Mouse (Mus musculus) lung, postnatal 36 days (tissue): ENCODE data around the gene Polg2.
A peak's percentile ranks its signal among the peaks of the same experiment; 100 is the strongest.
"Not testable (repeated sequence)": the region's sequence is repeated elsewhere in the genome, so short reads cannot be mapped to it uniquely, and the experiment has no call there.

Source experiments
- DNase-seq: peaks from one replicate; pipeline ENCODE4 v3.0.0; 2022; ENCODE audit warnings: mixed read lengths

The Polg2 gene

DNA sequence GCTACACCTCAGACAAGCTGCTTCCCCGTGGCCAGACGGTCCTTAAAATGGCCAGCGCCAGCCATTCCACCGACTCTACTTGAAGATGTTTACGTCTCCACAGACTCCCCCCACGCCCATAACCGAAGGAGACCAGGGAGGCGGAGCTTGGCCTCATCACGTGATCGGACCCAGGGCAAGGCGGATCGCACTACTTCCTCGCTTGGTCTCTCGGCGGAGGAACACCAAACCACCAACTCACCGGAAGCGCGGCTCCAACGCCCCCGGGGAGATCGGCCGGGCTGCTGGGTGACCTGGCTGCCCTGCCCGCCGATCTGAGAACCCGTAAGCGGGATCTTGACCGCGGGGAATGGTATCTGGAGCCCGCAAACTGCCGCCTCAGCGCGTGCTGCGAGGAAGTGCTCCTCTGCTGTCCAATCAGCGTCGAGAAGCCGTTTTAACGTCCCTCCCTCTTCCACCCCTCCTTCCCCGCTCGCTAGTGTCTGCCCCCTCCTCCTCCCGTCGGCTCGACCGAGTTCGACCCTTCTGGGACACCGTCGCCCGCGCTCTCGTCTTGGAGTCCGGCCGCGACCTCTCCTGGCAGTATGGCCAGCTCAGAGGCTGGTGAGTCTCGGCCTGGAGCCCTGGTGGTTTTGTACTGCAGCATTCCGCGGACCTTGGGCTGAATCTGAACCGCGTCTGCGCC, 9.6 kb upstream of the Polg2 start, which contains the start of the genes Ddx5 and Cep95:
TSS of gene Ddx5 (minus strand) at position 411 of the 685 bp plus-strand sequence.
TSS of gene Cep95 (plus strand) at position 478 of the 685 bp plus-strand sequence.
- DNase-seq: peak; percentile 99

DNA sequence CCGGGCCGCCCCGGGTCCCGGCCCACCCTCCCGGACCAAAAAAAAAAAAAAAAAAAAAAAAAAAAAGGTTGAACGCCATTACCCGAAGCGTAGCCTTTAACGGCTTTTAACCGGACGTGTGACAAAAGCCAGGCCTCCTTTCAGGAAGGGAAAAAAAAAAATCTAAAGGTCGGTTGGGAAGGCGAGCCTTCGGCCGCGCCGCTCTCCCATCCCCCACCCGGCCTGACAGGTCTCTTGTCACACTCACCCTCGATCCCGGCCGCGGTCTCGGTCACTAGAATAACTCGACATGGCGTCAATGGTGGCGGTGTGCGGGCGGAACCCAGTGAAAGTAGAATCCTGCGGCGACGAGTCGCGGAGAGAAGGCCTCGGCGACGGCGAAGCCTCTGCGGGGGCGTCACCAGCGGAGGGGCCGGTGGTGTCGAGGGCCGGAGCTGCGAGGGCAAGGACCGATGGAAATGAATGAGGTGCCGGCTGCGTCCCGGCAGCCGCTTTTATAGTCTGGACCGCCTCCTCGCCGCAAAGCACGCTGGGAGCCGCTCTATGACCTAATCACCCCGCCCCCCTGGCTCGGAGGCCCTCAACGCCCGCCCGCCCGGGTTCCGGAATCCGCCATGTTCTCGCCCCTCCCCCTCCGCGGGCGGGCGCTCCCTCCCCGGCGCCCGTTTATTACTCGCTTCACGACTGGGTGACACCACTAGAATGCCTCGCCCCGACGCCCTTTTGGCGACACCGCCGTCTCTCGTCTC, 8.9 kb upstream of the Polg2 start:
- peak; percentile 98 for DNase-seq

DNA sequence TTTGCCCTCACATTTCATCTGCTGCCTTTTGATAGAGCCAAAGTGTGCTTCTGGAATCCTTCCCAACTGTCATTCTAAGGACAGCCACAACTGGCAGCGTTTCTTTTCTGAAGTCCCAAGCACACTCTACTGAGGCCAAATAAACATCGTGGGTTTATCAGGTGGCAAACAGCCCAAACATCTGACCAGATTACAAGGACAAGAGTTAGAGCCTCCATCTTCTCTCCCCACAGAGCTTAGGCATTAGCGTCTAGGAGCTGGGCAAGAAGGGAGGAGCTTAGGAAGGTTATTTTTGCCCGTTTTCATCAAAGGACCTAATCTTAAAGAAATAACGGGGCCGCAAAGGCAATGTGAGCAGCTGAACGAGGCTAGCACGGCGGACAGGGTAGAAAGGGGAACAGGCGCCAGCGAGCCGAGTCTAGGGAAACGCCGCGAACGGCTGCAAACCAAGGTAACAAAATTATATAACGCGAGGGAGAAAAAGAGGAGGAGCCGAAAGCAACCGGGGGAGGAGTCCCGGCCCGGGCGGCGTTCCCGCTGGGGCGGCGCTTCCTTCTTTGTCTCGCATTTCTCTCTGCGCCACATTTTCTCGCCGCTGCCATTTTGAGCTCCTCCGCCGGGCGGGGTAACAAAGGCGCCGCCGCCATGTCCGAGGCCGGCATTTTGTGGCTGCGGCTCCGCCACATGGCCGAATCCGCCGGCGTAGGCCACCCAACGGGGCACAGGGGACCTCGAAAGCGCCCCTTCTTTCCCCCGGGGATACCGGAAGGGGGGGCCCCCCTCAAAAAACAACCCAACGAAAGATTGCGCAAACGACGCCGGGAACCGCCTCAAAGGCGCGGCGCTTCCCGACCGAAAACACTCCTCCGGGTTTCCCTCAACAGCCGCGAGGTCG, 8.0 kb upstream of the Polg2 start:
- DNase-seq: peak; percentile 95

DNA sequence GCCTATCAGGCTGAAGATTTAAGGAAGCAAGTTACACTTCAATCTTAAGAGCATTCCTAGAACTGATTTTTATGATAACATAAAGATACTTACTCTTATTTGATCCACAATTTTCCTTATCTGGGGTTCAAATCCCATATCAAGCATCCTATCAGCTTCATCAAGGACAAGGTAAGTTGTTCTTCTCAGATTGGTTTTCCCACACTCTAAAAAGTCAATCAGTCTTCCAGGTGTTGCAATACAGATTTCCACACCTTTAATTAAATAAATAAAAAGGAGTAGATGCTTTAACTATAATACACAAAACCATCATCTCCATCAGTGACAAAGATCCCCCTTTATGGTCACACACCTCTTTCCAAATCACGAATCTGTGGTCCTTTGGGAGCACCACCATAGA, 5.7 kb upstream of the Polg2 start:
- DNase-seq: no peak

DNA sequence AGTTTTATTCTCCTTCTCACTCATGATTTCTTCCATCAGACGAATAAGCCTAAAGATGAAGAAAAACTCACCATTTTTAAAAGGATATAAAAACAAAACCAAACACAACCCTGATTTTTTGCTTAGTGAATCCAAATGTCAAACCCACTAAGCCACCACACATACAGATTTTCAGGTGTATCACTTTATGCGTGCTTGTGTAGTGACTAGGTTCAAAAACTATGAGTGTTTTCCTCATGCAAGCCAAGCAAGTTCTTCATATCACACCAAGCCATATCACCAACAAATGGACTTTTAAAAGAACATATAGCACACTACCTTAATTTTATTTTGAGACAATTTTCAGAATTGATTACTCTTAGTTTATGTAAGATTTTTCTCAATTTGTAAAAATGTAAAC, 5.1 kb upstream of the Polg2 start:
- DNase-seq: no peak

DNA sequence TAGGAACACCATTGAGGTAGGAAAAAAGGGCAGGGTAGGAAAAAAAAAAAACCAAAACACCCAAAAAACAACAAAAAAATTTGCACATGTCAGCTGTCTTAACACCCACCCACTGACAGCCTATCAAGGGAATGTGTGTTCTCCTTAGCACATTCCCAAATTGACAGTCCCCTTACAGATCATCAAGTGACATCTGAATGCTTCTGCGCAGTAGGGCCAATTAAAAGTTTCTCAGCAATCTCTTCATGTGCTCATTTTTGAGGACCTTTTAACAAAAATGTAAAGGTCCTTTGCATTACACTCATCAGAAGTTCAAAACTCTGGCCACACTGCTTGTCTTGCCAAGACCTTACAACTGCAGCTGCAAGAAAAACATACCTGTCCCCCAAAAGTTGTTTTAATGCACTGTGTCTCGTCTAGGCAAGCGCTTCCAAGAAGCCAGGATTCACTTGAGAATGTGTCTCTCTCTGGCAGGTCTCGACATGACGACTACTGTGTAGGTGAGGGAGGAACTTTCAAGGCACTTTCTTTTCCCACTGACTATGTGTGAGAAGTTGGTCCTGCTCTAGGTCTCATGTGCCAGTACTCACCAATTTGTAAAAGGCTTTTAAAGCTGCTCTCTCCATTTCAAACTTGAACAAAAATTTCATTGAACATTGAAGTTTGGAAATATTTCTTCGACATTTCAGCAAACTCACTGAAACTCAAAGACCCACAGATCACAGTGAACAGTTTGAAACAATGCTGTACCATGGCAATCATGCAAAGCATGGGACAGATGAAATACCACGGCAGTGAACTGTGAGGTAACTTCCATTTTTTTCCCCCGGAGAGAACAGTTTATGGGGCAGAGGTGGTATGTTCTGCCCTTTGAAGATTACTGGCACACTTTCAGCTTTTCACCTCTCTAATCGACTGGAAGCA, 3.8 kb upstream of the Polg2 start:
- DNase-seq: no peak

DNA sequence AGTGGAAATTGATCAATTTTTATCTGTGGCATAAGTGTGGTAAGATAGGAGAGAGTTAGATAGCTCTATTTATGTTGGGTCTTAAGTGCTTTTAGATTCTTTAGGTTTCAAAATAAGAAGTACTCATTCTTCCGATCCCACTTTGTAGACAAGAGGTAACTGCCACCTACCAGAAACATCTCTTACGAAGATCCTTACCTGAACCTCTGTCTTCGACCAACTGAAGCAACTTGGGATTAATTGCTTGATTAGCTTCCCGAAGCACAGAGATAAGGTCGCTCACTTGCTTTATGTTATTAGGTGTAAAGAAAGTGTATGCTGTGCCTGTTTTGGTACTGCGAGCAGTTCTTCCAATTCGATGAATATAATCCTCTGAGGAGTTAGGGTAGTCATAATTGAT, 2.9 kb upstream of the Polg2 start:
- not testable (repeated sequence) for DNase-seq

DNA sequence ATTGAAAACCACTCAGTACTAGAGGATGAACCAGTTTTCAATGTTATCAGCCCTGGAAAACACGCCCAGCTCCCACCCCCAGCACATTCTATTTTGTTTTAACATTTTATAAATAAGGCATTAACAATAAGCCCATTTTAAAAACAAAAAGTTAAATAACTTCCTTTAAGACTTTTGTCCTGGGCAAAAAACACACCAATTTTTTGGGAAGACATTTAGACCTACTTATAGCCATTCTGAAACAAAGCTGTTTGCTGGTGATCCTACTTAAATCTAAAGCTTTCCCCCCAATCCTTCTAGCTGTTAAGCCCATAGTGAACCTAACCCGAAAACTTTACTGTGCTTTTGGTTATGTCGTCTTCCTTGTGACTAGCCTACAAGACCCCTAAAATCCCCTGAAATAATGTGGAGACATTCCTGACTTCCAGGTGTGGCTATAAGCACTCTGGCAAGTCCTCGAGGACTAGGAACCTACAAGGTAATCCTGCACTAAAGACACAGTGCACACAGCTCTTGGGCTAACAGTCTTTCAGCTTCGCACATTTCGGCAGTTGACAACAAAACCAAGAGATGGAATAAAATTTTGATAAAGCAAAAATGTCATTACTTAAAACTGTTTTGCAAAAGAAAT, 1.4 kb upstream of the Polg2 start:
- DNase-seq: no peak

DNA sequence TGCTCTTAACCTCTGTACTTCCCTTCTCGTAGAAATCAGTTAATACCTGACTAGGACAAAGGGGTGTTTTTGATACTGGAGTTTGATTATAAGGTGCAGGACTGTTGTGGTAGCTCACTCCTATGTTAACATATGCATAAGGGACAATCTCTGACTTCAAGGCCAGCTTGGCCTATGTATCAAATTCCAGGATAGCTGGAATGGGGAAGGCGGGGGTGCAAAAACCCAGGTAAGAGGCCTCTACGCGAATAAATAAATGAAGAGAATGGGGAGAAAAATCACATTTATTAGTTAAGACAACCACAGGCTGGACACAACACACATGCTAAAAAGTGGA, 720 bp upstream of the Polg2 start:
- no peak for DNase-seq

DNA sequence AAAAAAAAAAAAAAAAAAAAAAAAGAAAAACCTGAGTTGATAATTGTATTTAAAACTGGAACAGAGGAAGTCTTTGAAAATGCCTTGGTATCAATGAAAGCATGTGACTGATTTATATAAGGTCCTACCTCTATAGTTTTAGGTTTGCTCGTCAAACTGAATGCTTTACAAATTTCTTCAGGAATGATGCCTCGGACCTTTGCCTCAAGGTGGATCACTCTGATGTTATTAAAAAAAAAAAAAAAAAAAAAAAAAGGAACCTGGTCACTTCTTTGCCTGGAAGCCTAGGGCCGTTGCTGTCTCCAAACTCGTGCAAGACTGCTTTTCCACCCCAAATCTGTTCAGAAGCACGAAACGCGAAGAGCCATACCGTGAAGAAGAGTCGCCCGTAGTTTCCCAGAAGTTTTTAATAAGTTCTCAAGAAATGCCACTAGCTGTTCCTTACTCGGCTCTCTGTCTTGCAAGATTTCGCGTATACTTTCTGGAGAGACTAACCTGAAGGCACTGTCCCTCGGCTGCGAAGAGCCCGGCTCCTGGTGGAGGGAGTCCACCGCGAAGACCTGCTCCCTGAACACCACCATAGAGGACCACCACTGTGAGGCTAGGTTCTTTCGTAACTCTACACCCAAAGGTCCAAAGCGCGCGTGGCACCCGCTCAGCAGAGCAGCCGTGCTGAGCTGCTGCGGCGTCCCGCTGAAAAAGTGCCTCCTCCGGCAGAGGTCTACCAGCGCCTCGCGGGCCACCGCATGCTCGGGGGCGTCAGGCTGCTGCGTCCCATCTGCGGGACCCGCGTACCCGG, 549 bp downstream of the Polg2 start:
- DNase-seq: no peak

DNA sequence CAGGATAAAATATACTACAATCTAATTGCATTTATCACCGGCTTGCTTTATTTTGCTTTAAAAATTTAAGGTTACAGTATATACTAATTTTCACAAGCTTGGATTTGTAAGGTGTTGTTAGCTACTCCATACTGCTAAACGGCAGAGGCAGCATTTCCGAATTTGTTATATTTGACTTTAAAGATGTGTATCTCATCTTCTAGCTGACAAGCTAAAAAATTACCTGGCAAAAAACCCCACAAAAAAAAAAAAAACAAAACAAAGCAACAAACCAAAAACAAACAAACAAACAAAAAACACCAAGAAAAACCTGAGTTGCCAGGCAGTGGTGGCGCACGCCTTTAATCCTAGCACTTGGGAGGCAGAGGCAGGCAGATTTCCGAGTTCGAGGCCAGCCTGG, 1.2 kb downstream of the Polg2 start:
- DNase-seq: no peak

DNA sequence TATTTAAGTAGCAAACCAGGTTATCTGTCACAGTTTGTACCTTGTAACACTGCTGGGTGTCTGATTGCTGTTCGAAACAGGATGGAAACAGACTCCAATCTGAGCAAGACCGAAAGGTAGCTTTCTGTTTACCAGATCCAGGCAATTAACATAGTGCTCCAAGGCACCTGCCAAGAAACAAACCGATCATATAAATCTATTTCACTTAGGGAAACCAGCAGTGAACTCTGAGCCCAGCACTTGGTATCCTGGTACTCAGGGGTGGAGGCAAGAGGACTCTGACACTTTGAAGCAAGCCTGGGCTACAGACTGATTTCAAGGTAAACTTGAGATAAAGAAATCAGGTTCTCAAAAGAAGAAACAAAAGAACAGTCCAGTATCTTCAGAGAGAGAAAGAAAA, 1.9 kb downstream of the Polg2 start:
- DNase-seq: no peak

DNA sequence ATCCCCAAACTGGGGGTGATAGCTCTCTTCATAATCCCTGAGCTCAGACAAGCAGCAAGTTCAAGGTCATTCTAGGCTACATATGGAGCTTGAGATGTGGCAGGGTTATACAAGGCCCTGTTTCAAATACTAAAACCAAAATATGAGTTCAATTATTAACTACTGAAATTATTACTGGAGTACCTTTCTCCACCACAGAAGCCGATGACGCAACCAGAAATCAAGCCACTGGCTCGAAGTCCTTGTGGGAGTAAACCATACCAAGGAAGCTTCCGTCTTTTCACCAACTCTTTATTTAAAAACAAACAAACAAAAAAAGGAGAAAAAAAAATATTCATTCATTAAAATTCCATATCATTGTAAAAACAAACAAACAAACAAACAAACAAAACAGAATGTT, 2.4 kb downstream of the Polg2 start:
- DNase-seq: peak; percentile 68

DNA sequence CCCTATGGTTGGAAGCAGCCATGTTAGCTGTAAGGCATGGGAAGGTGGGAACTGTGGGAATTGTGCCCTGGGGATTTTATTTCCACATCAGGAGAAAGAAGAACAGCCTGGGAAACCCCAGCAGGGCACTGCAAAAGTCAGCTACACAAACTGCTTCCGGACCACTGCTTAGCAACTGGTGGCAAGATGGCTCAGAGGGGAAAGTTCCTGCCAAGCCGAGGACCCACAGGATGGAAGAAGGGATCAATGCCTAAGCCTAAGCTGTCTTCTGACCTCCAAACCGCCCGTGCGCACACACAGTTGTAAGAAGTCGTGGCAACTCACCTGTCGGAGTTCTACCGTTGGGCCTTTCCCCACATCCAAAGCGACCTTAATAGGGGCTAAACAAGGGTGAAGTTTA, 6.3 kb downstream of the Polg2 start:
- no peak for DNase-seq

DNA sequence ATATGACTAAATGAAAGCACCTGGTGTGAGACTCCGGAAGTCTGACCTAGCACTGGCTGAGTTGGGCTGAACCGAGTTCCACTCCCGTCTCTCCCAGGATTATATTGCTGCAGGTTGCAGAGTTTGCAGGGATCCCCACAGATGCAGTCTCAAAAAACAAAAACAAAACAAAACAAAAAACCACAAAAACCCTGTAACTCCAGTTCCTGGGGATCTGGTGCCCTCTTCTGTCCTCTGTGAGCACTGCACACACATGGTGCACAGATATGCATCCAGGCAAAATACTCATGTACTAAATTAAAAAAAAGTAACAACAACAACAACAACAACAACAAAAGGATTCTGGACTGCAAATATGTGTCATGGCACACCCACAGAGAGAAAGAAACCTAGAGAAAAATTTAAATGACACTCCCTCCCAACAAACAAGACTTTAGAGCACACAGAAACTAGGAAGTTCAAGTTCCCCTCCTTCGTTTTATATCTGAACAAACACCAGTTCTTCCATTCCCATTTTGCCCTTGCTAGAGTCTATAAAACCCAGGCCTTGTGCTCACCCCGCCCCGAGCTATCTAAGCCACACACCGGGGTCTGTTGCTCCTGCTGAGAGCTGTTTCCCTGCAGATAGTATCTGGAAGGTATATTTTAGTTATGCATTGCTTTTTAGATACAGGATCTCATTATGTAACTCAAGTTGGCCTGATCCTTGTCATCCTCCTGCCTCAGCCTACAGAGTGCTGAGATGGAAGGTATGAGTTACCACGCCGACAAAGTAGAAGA, 9.0 kb downstream of the Polg2 start:
- DNase-seq: no peak

DNA sequence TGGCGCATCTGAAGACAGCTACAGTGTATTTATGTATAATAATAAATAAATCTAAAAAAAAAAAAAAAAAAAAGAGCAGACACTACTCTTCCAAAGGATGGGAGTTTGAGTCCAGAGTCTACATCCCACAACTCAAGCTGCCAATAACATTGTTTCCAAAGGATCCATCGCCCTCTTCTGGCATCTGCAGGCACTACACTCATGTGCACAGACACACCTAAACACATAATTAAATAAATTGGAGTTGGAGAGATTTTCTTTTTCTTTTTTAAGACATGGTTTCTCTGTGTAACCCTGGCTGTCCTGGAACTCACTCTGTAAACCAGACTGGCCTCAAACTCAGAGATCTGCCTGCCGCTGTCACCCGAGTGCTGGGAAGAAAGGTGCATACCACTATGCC, 11.8 kb downstream of the Polg2 start:
- no peak for DNase-seq

DNA sequence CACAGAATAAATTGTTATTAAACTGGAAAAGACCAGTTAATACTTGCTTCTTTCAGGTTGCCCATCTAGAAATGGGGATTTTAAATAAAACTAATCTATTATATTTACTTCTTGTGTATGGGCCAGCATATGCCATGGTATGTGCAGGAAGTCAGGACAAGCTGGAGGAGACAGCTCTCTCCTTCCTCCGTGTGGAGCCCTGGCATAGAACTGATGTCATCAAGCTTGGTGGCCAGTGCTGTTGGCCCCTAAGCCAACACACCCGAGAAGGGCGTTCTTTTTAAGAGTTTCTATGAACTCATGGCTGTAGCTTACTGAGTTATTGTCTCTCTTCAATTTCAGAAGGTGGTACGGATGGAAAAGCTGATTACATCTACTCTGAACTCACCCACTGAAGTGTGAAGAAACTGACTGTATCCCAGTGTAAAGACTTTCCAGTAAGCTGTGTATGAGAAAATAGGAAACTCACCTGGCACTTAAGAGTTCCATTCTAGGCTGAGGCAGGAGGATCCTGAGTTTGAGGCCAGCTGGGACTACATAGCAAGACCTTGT, 12.7 kb downstream of the Polg2 start:
- DNase-seq: no peak

DNA sequence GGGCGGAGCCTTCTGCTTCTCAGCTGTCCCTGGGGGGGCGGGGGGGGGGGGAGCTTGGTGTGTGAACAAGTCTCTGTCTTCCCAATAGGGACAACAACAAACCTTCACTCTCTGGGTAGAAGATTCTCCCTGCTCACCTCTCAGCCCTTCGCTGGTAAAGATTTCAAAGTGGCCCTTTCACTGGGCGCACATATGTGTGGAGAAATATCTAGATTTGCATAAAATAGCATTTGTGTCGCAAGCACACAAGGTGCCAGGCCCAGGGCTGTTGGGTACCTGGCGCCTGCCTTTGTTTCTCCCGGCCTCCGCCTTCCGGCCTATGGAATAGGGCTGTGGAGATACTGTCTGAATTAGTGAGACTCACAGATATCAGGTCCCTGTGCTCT, 16.5 kb downstream of the Polg2 start:
- no peak for DNase-seq

DNA sequence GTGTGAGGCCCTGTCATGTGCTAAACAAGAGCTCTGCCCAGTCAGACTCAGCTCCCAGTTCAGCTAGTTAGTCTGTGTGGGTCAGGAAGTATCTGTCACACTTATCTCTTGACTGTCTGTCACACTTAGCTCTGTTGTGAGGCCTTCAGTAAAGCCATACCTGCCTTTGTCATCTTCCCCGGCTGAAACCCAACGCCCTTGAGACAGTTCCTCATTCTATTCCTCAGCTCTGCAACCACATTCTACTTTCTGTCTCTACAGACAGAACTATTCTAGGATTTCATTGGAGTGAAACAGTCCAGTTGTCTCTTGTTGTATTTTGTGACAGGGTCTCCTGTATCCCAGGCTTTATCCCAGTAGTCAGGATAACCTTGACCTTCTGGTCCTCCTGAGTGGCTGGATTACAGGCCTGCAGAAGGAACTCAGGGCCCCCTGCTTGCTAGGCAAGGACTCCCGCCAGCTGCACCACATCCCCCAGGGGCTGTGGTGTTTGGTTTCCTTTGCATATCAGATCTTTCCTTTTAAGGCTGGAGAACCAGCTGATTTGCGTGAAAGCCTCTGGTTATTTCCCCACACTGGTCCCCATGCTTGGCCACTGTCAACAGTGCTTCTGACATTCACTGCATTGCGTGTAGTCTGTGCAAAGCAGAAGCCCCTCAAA, 17.1 kb downstream of the Polg2 start:
- peak; percentile 65 for DNase-seq
